Mouse (Mus musculus) ES-Bruce4 (cell line): ENCODE results near the gene Gm13276. TPM values are rescaled to one million over a fixed set of nuclear protein-coding genes. Genes with fewer than 3 reads are reported as not detected.
"Not testable (repeated sequence)": the region's sequence is repeated elsewhere in the genome, so short reads cannot be mapped to it uniquely, and the experiment has no call there.

Experiments
- H3K27ac ChIP-seq: 2 replicates; pipeline ENCODE4 v1.5.1; 2012; ENCODE audit warnings: low read length, inconsistent platforms; ENCODE audit not compliant: insufficient read depth
- H3K27me3 ChIP-seq: 2 replicates; pipeline ENCODE4 v1.6.1; 2012; ENCODE audit warnings: mild to moderate bottlenecking, low read length, inconsistent platforms; ENCODE audit not compliant: control insufficient read depth, poor library complexity, insufficient read depth, severe bottlenecking
- H3K36me3 ChIP-seq: 2 replicates; pipeline ENCODE4 v1.6.1; 2012; ENCODE audit warnings: inconsistent platforms, mild to moderate bottlenecking, low read length, moderate library complexity; ENCODE audit not compliant: control insufficient read depth, poor library complexity, insufficient read depth, severe bottlenecking
- H3K4me1 ChIP-seq: one replicate; pipeline ENCODE4 v1.8.1; 2011; ENCODE audit warnings: low read length; ENCODE audit not compliant: control insufficient read depth, insufficient read depth
- H3K4me3 ChIP-seq: 2 replicates; pipeline ENCODE4 v1.5.1; 2011; ENCODE audit warnings: low read depth, mild to moderate bottlenecking, low read length
- H3K9ac ChIP-seq: 2 replicates; pipeline ENCODE4 v1.6.1; 2012; ENCODE audit warnings: low read depth, mild to moderate bottlenecking, inconsistent platforms; ENCODE audit not compliant: poor library complexity, severe bottlenecking
- H3K9me3 ChIP-seq: replicated peaks from 2 replicates; pipeline ENCODE4 v1.6.1; 2012; ENCODE audit warnings: mild to moderate bottlenecking, low read length, inconsistent platforms; ENCODE audit not compliant: control insufficient read depth, poor library complexity, insufficient read depth, severe bottlenecking
- CTCF ChIP-seq: IDR thresholded peaks from one replicate; pipeline ENCODE4 v1.8.1; 2011; ENCODE audit warnings: low read depth, low read length
- EP300 ChIP-seq: IDR thresholded peaks from 2 replicates; pipeline ENCODE4 v1.6.1; 2011; ENCODE audit warnings: low read depth, low read length; ENCODE audit not compliant: insufficient read depth
- POLR2A ChIP-seq: IDR thresholded peaks from one replicate; pipeline ENCODE4 v1.8.1; 2011; ENCODE audit warnings: low read length; ENCODE audit not compliant: insufficient read depth
- polyA plus RNA-seq: library from polyadenylated mRNA; stranded (reverse); fragments of >200 nt; gene quantifications from 2 replicates; pipeline ENCODE4 v1.2.4, GENCODE M21; 2011; ENCODE audit warnings: low read depth; ENCODE audit not compliant: missing spikeins, insufficient read depth, insufficient read length

Gm13276 gene
- polyA plus RNA-seq, 1 experiment, result not detected

DNA sequence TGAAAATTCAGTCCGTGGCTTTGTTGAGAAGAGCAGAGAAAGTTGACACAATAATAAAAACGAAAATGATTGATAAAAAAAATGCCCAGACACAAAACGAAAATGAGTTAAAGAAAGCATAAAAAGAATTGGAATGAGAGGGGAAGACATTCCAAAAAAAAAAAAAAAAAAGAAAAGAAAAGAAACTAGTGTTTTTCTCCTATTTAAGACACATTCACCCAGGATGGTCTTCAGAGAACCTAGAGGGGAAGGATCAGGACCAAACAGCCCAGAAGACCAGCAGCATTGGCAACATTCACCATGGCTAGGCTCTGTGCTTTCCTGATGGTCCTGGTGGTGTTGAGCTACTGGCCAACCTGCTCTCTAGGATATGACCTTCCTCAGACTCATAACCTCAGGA, 30.4 kb downstream of the Gm13276 start, which contains the start of gene Ifna7:
Ifna7 (plus strand) TSS at position 301 of the 400 bp plus-strand sequence.
- H3K9me3 ChIP-seq, result no peaks in the 10 kb centered on the region
- no peak within 1 kb of the TSS for H3K9ac ChIP-seq
- H3K36me3 ChIP-seq, result no peaks in the 10 kb centered on the region
- no peaks in the 10 kb centered on the region for H3K27me3 ChIP-seq
- H3K4me1 ChIP-seq, result no peaks in the 10 kb centered on the region
- TF ChIP-seq POLR2A (no peak), EP300 (no peak), CTCF (no peak)
- H3K4me3 ChIP-seq, result no peak within 1 kb of the TSS
- H3K27ac ChIP-seq, result no peak within 1 kb of the TSS

DNA sequence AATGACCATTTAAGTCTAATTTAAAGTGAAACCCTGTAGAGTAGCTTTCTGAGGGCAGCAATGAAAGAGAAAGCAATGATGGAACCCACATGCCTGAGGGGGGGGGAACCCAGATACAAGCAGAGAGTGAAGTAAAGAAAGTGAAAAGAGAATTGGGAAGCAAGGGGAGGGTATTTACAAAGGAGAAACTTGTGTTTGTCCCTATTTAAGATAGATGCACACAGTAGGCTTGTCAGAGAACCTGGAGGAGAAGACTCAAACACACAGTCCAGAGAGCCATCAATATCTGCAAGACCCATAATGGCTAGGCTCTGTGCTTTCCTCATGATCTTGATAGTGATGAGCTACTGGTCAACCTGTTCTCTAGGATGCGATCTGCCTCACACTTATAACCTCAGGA, 34.1 kb downstream of the Gm13276 start, which contains the start of gene Ifna11:
Ifna11 (plus strand) TSS at position 301 of the 400 bp plus-strand sequence.
- Histone ChIP-seq H3K4me3 (no peak within 1 kb of the TSS), H3K4me1 (no peaks in the 10 kb centered on the region), H3K27ac (no peak within 1 kb of the TSS), H3K27me3 (no peaks in the 10 kb centered on the region), H3K36me3 (no peaks in the 10 kb centered on the region), H3K9me3 (no peaks in the 10 kb centered on the region), H3K9ac (no peak within 1 kb of the TSS)
- no peak for TF ChIP-seq POLR2A
- TF ChIP-seq CTCF, result no peak
- no peak for TF ChIP-seq EP300

DNA sequence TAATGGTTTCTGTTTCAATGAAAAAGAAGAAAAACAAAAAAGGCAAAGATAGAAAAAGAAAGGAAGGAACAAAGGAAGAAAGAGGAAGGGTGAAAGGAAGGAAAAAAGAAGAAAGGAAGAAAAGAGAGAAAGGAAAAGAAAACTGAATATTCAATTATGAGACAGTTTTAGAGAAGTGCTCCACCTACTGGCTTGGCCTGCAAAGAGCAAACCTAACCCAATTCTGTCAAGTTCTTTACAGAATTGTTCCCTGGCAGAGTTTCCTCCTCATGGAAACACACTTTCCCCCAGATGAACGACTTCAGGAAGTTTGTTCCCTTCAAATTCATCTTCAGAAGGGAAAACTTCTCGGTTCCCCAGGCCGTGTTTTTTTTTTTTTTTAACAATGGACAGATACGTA, 37.5 kb downstream of the Gm13276 start:
- Histone ChIP-seq H3K4me1 (no peaks in the 10 kb centered on the region), H3K4me3 (no peak overlapping the region), H3K9ac (no peak overlapping the region), H3K27ac (no peak overlapping the region), H3K27me3 (no peaks in the 10 kb centered on the region), H3K9me3 (no peaks in the 10 kb centered on the region), H3K36me3 (no peaks in the 10 kb centered on the region)
- TF ChIP-seq EP300 (no peak), POLR2A (no peak), CTCF (no peak)

DNA sequence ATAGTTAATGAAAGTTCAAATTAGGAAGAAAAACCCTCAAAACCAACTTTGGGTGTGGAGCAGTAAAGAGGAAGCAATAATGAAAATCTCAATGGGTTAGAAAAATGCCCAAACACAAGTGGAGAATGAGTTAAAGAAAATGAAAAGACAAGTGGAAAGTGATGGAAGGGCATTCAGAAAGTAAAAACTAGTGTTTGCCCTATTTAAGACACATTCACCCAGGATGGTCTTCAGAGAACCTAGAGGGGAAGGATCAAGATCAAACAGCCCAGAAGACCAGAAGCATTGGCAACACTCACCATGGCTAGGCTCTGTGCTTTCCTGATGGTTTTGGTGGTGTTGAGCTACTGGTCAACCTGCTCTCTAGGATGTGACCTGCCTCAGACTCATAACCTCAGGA, 41.6 kb downstream of the Gm13276 start, which contains the start of gene Ifna6:
Ifna6 (plus strand) TSS at position 301 of the 400 bp plus-strand sequence.
- H3K4me1 ChIP-seq, H3K4me3 ChIP-seq, H3K9me3 ChIP-seq: not testable (repeated sequence)

DNA sequence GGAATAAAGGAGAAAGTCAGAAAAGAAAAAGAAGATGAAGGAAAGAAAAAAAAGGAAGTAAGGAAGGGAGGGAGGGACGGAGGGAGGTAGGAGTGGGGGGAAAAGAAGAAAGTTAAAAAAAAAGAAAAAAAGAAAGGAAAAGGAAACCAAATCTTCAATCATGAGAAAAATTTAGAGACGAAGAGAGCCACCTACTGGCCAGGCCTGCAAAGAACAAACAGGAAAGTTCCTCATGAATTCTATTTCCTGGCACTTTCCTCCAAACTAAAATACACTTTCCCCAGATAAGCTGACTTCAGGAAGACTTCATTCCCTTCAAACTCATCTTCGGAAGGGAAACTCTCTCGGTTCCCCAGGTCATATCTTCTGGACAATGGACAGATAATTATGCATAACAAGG, 45.0 kb downstream of the Gm13276 start:
- H3K4me3 ChIP-seq, result no peak overlapping the region
- no peak overlapping the region for H3K27ac ChIP-seq
- TF ChIP-seq EP300 (no peak), CTCF (no peak), POLR2A (no peak)
- H3K4me1 ChIP-seq, result no peaks in the 10 kb centered on the region
- no peaks in the 10 kb centered on the region for H3K36me3 ChIP-seq
- H3K9ac ChIP-seq, result no peak overlapping the region
- H3K27me3 ChIP-seq, result no peaks in the 10 kb centered on the region
- H3K9me3 ChIP-seq, result peaks cover 4% of the 10 kb centered on the region

More for the DNA sequence above, 41.6 kb downstream of the Gm13276 start, which contains the start of gene Ifna6:
- H3K36me3 ChIP-seq, H3K27ac ChIP-seq, H3K27me3 ChIP-seq, H3K9ac ChIP-seq: not testable (repeated sequence)

DNA sequence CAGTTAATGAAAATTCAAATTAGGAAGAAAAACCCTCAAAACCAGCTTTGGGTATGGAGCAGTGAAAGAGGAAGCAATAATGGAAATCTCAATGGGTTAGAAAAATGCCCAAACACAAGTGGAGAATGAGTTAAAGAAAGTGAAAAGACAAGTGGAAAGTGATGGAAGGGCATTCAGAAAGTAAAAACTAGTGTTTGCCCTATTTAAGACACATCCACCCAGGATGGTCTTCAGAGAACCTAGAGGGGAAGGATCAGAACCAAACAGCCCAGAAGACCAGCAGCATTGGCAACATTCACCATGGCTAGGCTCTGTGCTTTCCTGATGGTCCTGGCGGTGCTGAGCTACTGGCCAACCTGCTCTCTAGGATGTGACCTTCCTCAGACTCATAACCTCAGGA, 49.7 kb downstream of the Gm13276 start, which contains the start of gene Ifna5:
Ifna5 (plus strand) TSS at position 301 of the 400 bp plus-strand sequence.
- not testable (repeated sequence) for H3K4me1 ChIP-seq, H3K4me3 ChIP-seq, H3K27me3 ChIP-seq, H3K9me3 ChIP-seq, H3K27ac ChIP-seq, H3K9ac ChIP-seq, H3K36me3 ChIP-seq

Other genes with a start within 250 kb of the Gm13276 start
- not detected in 2 replicates for gene Ifna15, start 227.5 kb upstream of the Gm13276 start, polyA plus RNA-seq
- not detected in 2 replicates for gene Ifna14, start 213.9 kb upstream of the Gm13276 start, polyA plus RNA-seq
- not detected in 2 replicates for gene Ifna9, start 193.3 kb upstream of the Gm13276 start, polyA plus RNA-seq
- not detected in 2 replicates for gene Ifna12, start 182.3 kb upstream of the Gm13276 start, polyA plus RNA-seq
- gene C87499, start 151.3 kb upstream of the Gm13276 start, polyA plus RNA-seq, result not detected in 2 replicates
- not detected in 2 replicates for gene Ifna13, start 141.2 kb upstream of the Gm13276 start, polyA plus RNA-seq
- not detected in 2 replicates for gene Ifna16, start 108.8 kb upstream of the Gm13276 start, polyA plus RNA-seq
- not detected in 2 replicates for gene Ifna2, start 101.8 kb upstream of the Gm13276 start, polyA plus RNA-seq
- gene Ifnab, start 94.3 kb upstream of the Gm13276 start, polyA plus RNA-seq, result not detected in 2 replicates
- gene Gm26566, start 63.9 kb upstream of the Gm13276 start, polyA plus RNA-seq, result not detected in 2 replicates
- gene Klhl9, start 63.2 kb upstream of the Gm13276 start, polyA plus RNA-seq, result 79.5 and 83.1 TPM in 2 replicates
- gene Gm13271, start 30.8 kb upstream of the Gm13276 start, polyA plus RNA-seq, result not detected in 2 replicates
- not detected in 2 replicates for gene Gm13283, start 25.6 kb upstream of the Gm13276 start, polyA plus RNA-seq
- not detected in 2 replicates for gene Gm13290, start 11.9 kb upstream of the Gm13276 start, polyA plus RNA-seq
- not detected in 2 replicates for gene Gm13289, start 8.8 kb upstream of the Gm13276 start, polyA plus RNA-seq
- gene Gm13272, start 5.9 kb upstream of the Gm13276 start, polyA plus RNA-seq, result not detected in 2 replicates
- not detected in 2 replicates for gene Ifnz, start 3.6 kb upstream of the Gm13276 start, polyA plus RNA-seq
- gene Gm13277, start 2.9 kb downstream of the Gm13276 start, polyA plus RNA-seq, result not detected in 2 replicates
- not detected in 2 replicates for gene Gm13278, start 5.8 kb downstream of the Gm13276 start, polyA plus RNA-seq
- gene Gm13275, start 8.8 kb downstream of the Gm13276 start, polyA plus RNA-seq, result not detected in 2 replicates
- not detected in 2 replicates for gene Gm13279, start 11.7 kb downstream of the Gm13276 start, polyA plus RNA-seq
- not detected in 2 replicates for gene Gm13285, start 14.0 kb downstream of the Gm13276 start, polyA plus RNA-seq
- not detected in 2 replicates for gene Gm13287, start 17.5 kb downstream of the Gm13276 start, polyA plus RNA-seq
- not detected in 2 replicates for gene Gm13288, start 19.8 kb downstream of the Gm13276 start, polyA plus RNA-seq
- gene Ifna7, start 30.5 kb downstream of the Gm13276 start, polyA plus RNA-seq, result not detected in 2 replicates
- gene Ifna11, start 34.2 kb downstream of the Gm13276 start, polyA plus RNA-seq, result not detected in 2 replicates
- not detected in 2 replicates for gene Ifna6, start 41.7 kb downstream of the Gm13276 start, polyA plus RNA-seq
- not detected in 2 replicates for gene Ifna5, start 49.8 kb downstream of the Gm13276 start, polyA plus RNA-seq
- not detected in 2 replicates for gene Ifna4, start 56.2 kb downstream of the Gm13276 start, polyA plus RNA-seq
- not detected in 2 replicates for gene Ifna1, start 64.4 kb downstream of the Gm13276 start, polyA plus RNA-seq
- gene Ifne, start 94.5 kb downstream of the Gm13276 start, polyA plus RNA-seq, result not detected in 2 replicates